In genomic region chr16:55484391-55484790, GRCm38 (mm10) we compare ENCODE assay signal across 31 mouse cellular contexts.
"Had no signal": no experiment of that assay in that cellular context is flagged by ENCODE, and none has a peak within 500 bp of the region (broad histone marks: within the 10 kb centered on the region; RNA-seq: fewer than 3 reads in every experiment).

No protein-coding gene starts in this region.

- H3K36me3 ChIP-seq: limb, embryonic 10.5 days; limb, embryonic 12.5 days; limb, embryonic 13.5 days; limb, embryonic 15.5 days; liver, embryonic 12.5 days; liver, embryonic 13.5 days; liver, embryonic 15.5 days; lung, embryonic 15.5 days; midbrain, embryonic 10.5 days; midbrain, embryonic 12.5 days; midbrain, embryonic 13.5 days; midbrain, embryonic 15.5 days had no signal

- H3K9ac ChIP-seq: limb, embryonic 12.5 days; limb, embryonic 13.5 days; limb, embryonic 15.5 days; liver, embryonic 12.5 days; liver, embryonic 13.5 days; liver, embryonic 14.5 days; liver, embryonic 15.5 days; liver, postnatal 0 days; lung, embryonic 14.5 days; lung, embryonic 15.5 days; midbrain, embryonic 12.5 days; midbrain, embryonic 13.5 days; midbrain, embryonic 15.5 days had no signal

- H3K4me3 ChIP-seq: limb, embryonic 10.5 days; limb, embryonic 12.5 days; limb, embryonic 13.5 days; limb, embryonic 15.5 days; liver, embryonic 12.5 days; liver, embryonic 13.5 days; liver, embryonic 15.5 days; lung, embryonic 15.5 days; megakaryocyte, embryonic 14.5 days; midbrain, embryonic 10.5 days; midbrain, embryonic 12.5 days; midbrain, embryonic 13.5 days; midbrain, embryonic 15.5 days; myocyte had no signal

- DNase-seq: left cerebral cortex, postnatal 4 days; liver; liver, embryonic 13.5 days; liver, postnatal 0 days; lung, adult 18-20 months; lung, adult 2 months; lung, embryonic 14.5 days; lung, postnatal 10 days; lung, postnatal 14 days; lung, postnatal 36 days; lung, postnatal 4 days; midbrain, embryonic 14.5 days had no signal

- H3K9me3 ChIP-seq: limb, embryonic 10.5 days; limb, embryonic 12.5 days; limb, embryonic 13.5 days; limb, embryonic 15.5 days; liver, embryonic 12.5 days; liver, embryonic 13.5 days; liver, embryonic 15.5 days; lung, embryonic 15.5 days; megakaryocyte, embryonic 14.5 days; midbrain, embryonic 10.5 days; midbrain, embryonic 12.5 days; midbrain, embryonic 13.5 days; midbrain, embryonic 15.5 days had no signal

- ATAC-seq: liver, embryonic 12.5 days; liver, postnatal 0 days; lung, postnatal 0 days; midbrain, embryonic 13.5 days; midbrain, embryonic 15.5 days; midbrain, embryonic 16.5 days had no signal

- H3K4me2 ChIP-seq: limb, embryonic 12.5 days; limb, embryonic 13.5 days; limb, embryonic 15.5 days; liver, embryonic 11.5 days; liver, embryonic 12.5 days; liver, embryonic 13.5 days; liver, embryonic 15.5 days; lung, embryonic 14.5 days; lung, embryonic 15.5 days; midbrain, embryonic 11.5 days; midbrain, embryonic 12.5 days; midbrain, embryonic 13.5 days; midbrain, embryonic 15.5 days had no signal

- H3K4me1 ChIP-seq: limb, embryonic 10.5 days; limb, embryonic 12.5 days; limb, embryonic 13.5 days; limb, embryonic 15.5 days; liver, embryonic 12.5 days; liver, embryonic 13.5 days; liver, embryonic 15.5 days; lung, embryonic 15.5 days; midbrain, embryonic 10.5 days; midbrain, embryonic 12.5 days; midbrain, embryonic 13.5 days had no signal

- H3K27me3 ChIP-seq: limb, embryonic 12.5 days; limb, embryonic 13.5 days; limb, embryonic 15.5 days; liver, embryonic 12.5 days; liver, embryonic 13.5 days; liver, embryonic 15.5 days; lung, embryonic 15.5 days; megakaryocyte, embryonic 14.5 days; midbrain, embryonic 12.5 days; midbrain, embryonic 13.5 days; midbrain, embryonic 15.5 days had no signal

- H3K27ac ChIP-seq: limb, embryonic 10.5 days; limb, embryonic 12.5 days; limb, embryonic 13.5 days; limb, embryonic 15.5 days; liver, embryonic 12.5 days; liver, embryonic 13.5 days; liver, embryonic 14.5 days; liver, embryonic 15.5 days; lung, embryonic 15.5 days; macrophage; midbrain, embryonic 10.5 days; midbrain, embryonic 12.5 days; midbrain, embryonic 13.5 days; midbrain, embryonic 15.5 days had no signal
